Mouse (Mus musculus) gastrocnemius, postnatal 4 days (tissue): ENCODE measurements around the gene Tnnt1. TPM values are rescaled to one million over a fixed set of nuclear protein-coding genes. Genes with fewer than 3 reads are reported as not detected.

ENCODE experiments used
- DNase-seq, 2 experiments: peaks; one replicate each; pipeline ENCODE4 v3.0.0; 2021 to 2022; ENCODE audit warnings: low spot score in 2 of 2, mixed read lengths in 2 of 2
- total RNA-seq, 2 experiments: library from RNA; stranded (reverse); gene quantifications; 2 replicates each; pipeline ENCODE4 v1.2.3; 2021

Gene Tnnt1
- total RNA-seq, 2 experiments from 2014 or later, result 466 to 479 TPM

DNA sequence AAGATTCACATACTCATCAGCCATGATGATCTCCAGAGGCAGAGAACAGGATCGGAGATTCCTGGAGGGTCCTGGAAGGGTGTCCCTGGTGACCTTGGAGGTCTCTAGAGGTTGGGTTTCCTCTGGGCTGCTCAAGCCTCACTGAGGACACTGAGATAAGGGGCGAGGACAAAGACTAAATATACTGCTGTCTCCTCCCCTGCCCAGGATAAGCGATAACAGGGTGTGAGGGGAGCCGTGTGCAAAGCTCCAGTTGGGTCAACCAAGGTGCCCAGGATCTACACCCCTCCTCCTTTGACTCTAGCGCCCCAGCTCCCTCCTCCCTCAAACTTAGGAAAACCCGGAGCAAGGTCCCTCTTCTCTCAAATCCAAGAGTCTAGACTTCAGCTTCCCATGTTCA, 6.1 kb upstream of the Tnnt1 start:
- no peak for DNase-seq

DNA sequence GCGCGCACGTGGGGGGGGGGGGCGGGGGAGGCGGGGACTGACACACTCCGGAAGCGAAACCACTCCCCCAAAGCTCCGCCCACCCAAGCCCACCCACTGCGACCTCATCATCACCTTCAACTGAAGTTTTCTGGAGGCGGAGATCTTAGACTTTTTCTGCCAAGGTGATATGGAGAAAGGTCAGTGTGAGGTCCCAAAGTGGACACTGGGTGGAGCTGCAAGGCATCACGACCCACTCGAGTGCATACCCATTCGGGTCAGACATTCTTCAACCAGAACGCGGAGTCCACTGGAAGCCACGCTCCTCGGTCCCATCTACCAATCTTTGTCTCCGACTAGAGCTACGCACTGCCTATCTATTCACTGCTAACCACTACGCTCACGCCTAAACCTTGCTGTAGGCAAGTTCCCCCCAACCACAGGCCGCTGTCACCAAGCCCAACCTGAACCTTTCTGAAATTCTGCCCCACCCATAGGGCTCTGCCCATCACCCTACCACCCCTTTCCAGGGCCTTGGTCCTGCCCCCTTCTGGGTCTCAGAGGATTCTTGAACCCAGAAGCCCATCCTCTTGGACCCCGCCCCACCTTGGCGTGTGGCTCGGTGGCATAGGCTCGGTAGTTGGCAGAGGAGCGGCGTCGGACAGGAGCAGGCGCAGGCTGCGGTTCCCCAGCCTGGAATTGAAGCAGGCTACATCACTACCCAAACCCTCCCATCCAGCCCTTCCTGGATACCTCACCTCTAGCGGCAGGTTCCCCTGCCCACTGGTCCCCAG, 5.2 kb upstream of the Tnnt1 start:
- no peak for DNase-seq

DNA sequence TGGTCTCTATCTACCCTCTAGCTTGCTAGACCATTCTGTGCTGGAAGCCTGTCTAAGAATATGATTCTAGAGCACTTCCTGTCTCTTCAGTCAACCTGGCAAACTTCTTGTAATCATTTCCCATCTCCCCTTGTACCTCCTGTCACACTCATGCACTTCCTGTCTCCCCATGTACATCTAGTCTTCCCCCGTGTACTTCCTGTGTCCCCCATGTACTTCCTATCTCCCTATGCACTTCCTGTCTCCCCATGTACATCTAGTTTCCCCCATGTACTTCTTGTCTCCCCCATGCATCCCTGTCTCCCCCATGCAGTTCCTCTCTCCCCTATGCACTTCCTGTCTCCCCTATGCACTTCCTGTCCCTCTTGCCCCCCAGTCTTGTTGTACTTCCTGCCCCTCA, 2.3 kb upstream of the Tnnt1 start:
- no peak for DNase-seq

DNA sequence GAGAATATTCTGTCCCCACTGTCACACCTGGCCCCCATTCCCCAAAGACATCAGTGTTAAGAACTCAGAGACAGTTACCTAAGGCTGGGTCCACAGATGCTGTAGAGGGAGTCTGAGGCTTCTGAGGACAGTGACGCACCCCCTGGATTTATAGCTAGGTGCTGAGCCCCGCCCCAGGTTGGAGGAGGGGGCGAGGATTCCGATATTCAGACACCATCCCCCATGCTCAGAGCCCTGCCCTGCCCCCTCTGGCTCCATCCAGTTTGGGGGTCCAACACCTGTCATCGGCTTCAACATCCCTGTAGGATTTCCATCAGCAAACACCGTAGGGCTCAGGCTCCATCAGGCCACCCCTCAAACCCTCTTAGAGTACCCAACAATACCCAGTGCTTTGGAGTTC, 329 bp downstream of the Tnnt1 start:
- DNase-seq, result no peak

DNA sequence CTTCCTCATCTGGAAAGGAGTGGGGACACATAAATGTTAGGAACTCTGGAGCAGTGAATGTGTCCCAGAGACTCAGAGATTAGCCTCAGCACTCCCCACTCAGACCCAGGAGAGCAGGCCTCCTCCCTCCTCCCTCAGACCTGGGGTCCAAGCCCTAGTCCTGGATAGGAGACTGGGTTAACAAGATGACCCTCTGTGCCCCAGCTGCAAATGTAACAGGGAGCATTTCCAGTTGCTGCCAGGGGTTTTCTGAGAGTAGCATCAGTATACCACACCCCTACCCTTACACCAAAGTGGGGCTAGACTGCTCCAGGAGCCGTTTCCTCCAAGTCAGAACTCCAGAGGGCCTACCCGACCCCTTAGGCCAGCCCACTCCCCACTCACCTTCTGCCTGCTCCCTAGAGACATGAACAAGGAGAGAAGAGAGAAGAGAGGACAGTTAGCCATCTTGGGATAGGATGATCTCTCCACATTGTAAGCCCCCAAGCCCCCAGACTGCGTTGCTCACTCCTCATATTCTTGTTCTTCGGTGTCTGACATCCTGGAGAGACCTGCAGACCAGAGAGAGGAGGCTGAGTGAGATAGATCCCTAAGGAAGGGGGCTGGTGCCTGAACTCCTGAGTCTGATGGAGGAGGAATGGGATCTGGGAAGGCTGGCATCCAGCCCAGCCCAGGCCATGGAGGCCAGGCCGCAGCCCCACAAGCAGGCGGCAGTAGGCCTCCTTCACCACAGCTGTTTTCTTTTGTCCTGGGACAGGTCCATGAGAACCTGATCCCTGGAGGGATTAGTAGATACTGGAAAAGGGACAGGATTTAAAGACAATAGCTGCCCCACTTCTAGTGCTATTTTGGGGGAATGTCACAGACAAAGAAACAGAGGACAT, 2.1 kb downstream of the Tnnt1 start:
- DNase-seq, result peak in 1 of 2 experiments; percentile 52

DNA sequence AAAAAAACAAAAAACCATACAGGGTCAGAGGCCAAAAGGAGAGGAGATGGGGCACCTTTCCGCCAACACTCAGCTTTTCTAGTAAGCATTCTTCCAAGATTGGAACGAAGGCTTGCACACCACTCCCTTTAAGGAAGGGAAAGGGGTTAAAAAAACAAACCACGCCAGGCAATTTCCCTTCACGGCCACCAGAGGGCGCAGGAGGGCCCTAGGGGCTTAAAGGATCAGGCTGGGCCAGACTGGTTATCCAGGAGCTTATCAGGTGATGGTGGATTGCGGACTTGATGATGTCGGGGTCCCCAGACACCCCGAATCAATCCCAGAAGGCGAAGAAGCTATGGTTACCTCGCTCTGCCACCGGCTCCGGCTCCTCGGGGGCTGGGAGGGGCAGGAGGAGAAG, 2.9 kb downstream of the Tnnt1 start:
- no peak for DNase-seq

DNA sequence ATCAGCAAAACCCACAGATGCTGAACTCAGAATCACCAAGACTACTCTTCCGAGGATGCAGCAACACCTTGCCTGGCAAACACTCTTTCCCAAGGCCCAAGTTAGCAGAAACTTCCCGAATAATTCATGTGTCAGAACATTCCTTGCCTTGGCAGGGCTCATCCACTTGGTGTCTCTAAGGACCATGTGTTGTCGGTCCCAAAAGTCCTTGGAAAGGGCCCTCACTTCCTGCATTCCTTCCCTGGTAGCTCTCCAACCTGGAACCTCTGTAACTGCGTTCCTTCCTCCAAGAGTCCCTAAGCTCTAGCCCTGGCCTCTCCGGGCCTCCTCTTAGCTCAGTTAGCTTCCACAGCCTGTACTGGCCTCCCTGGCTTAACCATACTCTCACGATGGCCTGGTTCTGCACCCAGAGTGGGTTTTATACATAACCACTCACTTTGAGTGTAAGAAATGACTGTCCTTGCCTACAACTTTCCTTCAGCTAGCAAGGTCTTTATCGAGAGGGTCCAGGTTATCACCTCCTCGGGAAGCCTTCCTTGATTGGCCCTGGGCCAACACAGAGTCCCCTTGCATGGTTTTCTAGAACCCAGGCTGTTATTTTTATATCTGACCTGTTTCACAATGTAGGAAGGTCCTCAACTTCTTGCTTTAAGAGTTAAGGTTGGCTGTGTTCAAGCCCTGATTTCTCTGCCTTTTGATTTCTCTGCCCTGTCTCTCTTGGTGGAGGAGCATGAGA, 4.5 kb downstream of the Tnnt1 start:
- DNase-seq, result no peak

DNA sequence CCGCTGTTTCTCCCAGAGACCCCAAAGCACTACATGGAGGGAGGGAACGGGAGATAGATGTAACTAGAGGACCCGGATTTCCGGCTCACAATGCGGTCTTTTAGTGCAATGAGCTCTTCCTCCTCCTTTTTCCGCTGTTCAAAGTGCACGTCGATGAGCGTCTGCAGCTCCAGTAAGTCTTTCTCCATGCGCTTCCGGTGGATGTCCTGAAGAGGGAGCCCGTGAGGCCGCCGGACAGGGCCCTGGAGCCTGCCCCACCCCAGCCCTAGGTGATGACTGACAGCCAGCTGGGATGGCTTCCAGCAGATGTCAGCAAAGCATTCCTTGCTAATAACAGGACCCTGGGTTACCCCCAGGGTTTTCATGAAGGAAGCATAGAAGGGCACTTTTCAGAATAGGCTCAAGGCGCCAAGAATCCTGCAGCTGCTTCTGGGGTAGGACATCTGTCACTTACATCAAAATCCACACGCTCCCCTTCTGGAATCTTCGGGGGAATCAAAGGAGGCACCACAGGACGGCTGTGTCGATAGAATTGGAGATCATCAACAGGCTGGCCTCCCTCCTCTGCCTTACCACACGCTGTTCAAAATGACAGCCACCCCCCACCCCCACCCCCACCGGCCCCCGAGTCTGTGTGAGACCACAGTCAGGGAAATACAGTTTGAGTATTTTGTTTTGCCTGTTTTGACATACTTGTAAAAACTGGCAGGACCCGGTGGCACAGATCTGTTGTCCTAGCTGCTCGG, 6.1 kb downstream of the Tnnt1 start:
- DNase-seq, result peak; percentile 55 to 74

DNA sequence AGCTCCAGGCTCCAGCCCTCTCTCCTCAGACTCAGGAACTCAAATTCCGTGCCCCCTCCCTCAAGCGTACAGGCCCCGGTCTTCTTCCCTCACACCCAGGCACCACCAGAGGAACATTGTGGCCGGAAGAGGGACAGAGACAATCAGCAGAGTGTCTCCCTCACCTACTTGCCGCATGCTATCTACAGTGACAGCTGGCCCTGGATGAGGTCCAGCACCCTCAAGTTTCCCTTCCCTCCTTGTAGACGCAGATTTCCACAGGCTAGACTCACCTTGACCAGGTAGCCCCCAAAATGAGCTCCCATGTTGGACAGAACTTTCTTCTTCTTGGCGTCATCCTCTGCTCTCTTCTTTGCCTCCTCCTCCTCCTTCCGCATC, 7.5 kb downstream of the Tnnt1 start:
- DNase-seq, result no peak

DNA sequence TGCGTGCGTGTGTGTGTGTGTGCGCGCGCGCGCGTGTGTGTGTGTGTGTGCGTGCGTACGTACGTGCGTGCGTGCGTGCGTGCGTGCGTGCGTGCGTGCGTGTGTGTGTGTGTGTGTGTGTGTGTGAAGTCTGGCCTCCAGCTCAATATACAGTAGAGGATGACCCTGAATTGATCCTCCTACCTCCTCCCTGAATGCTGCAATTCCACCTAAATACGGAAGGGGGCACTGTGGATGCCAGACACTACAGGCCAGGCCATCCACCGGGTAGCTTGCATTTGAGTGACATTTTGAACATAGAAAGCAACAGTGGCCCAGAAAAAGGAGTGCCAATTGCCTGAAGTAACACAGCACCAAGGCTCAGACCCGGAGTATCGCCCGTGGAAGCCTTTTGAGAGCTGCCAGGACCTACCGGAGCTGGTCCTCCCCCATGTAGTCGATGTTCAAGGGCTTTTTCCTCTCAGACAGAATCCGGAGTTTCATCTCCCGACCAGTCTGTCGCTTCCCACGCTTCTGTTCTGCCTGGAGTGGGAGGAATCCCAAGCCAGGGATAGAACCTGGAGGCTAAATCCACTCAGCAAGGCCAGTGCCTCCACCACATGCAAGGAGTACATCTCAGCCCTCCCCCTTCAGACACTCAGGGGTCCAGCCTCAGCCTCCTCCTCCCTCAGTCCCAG, 8.0 kb downstream of the Tnnt1 start:
- no peak for DNase-seq

DNA sequence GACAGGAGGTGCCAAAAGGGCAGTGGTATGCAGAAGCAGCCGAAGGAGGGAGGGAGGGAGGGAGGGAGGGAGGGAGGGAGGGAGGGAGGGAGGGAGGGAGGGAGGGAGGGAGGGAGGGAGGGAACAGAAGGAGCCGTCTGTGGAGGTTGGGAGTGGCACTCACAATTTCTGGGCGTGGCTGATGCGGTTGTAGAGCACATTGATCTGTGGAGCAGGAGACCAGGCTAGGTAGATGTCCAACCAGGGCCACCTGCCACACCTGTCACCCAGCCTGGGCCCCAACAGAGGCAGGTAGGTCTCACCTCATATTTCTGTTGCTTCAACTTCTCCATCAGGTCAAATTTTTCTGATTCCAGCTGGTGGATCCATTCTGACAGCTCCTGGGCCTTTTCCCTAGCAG, 9.0 kb downstream of the Tnnt1 start:
- no peak for DNase-seq

DNA sequence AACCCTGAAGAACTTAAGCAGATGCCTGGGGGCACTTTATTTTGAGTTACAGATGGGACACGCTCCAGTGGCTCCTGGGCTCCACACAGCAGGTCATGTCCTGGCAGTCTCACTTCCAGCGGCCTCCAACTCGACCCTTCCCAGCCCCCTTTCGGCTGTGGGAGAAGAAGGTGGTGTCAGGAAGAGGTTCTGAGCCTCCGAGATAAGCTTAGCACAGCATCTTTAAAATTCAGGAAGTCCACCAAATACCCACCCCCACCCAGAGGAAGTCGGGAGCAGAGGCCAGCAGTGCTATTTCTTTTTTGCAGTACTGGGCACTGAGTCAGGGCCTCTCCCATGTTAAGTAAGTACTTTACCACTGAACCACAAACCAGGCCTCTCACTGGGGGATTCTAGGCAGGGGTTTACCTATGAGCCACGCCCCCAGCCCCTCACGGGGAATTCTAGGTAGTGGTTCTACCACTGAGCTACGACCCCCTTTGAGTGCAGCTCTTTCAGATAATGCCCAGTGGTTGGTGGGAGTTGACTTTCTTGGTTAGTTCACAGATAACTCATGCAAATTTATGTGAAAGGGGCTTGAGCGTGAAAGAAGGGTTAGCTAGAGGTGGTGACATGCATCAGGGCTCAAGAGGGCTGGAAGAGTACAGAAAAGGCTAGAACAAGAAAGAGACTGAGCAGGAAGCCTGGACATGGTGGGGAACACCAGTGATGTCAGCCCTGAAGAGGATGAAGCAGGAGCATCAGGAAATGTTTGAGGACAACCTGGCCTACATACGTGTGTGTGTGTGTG, 11.3 kb downstream of the Tnnt1 start:
- DNase-seq, result no peak

DNA sequence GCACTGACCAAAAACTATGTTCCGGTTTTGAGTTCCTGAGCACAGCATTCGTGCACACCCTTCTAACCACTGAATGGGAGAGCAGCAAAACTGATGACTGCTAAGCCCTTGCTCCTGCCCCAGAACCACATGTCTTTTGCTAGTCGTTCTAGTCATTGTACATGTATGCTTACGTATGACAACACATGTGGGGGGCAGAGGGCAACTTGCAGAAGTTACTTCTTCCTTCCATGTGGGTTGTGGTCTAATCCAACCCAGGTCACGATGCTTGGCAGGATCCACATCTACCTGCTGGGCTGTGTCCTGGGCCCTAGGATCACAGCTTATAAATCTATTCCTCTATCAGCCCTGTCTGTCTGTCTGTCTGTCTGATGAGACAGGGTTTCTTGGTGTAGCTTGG, 12.3 kb downstream of the Tnnt1 start:
- DNase-seq, result no peak

DNA sequence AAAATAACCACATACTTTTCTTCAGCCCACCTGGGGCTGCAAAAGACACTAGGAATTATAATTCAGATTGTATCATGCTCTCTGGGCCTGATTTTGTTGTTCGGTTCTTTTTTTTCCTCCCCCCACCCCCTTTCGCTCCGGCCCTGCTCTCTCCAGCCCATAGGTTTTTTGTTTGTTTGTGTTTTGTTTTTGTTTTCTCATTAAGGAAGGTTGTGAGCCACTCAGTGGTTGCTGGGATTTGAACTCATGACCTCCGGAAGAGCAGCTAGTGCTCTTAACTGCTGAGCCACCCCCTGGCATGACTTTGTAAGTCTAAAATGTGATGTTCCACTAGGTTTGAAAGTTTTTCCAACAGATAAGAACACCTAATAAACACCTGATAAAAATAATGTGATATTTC, 13.1 kb downstream of the Tnnt1 start:
- DNase-seq, result no peak

DNA sequence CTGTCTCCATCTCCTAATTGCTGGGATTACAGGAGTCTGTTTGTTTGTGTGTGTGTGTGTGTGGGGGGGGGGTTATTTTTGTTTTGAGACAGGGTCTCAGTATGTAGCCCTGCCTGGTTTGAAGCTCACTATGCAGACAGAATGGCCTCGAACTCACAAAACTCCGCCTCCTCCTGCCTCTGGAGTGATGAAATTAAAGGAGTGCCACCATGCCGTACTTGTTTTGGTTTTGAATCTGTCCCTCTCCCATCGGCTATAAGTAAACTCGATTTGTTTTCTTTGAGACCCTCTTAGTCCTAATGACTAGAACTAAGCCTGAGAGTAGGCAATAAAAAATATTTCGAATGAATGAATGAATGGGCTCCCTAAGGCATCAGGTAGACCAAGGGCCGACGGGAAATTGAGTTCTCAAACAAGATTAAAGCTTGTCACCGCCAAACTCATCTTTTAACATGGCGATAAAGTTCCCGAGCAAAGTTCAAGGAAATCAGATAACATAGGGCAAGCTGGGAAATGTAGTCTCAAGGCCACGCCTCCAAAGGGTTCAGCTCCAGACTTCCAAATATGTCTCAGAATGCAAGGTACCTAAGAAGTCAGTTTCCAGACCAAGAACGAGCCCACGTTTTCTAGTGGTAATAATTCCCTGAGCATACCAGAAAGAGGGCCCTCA, 13.6 kb downstream of the Tnnt1 start:
- DNase-seq, result no peak

DNA sequence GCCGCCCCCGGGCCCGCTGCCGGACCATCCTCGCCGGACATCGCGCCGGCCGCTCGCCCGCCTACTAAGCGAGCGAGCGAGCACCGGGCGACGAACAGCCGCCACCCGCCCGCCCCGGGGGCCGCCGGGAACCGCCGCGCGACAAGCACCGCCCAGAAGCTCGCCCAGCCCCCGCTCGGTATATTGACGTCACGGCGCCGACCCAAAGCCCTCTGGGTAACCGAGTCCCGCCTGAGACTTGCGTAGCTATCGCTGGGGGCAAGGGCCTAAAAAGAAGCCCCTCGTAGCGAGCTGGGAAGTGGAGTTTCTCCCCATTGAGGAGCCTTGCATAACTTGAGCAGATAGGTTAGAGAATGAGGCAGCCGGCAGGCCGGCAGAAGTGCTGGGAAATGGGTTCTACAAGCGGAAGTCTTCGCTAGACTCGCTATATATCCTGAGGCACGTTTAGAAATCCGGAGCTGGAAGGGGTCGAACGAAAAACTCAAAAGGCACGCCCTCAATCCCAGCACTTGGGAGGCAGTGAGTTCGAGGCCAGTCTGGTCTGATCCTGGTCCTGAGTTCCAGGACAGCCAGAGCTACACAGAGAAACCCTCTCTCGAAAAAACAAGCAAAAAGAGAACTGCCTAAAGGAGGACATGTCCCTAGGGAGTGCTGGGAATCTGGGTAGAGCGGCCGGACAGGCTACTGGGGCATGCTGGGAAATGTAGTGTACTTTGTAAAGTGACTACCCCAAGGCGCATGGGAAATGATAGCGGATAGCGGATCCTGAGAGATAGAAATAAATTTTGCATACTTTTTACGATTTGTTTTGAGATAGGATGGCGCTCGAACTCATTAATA, 14.4 kb downstream of the Tnnt1 start, which contains the start of gene Ppp1r12c:
Gene Ppp1r12c, minus strand, starts transcription at position 123 of the 840 bp plus-strand sequence.
- peak; percentile 90 to 95 for DNase-seq

DNA sequence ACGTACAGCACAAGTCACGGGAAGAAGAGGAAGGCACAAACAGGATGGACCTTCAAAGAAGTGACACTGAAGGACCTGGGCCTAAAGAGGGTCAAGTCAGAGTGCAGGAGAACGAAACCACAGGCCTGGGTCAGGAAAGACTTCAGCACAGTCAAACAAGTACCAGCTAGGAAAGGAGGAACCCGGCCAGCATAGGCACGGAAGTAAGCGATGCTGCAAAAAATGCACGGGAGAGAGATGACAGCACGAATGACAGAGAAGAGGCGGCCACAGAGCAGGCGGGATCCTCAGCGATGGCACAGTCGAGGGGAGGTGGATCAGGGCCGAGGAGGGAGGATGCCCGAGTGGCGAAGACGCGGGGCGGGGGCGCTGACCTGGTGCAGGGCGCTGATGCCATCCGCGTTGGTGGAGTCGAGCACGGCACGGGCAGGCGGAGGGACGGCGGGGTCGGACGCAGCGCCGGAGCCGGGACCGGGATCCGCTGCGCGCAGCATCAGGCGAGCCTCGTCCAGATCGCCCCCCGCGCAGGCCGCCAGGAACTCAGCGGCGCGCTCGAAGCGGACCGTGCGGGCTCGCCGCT, 15.2 kb downstream of the Tnnt1 start:
- peak; percentile 41 to 53 for DNase-seq

DNA sequence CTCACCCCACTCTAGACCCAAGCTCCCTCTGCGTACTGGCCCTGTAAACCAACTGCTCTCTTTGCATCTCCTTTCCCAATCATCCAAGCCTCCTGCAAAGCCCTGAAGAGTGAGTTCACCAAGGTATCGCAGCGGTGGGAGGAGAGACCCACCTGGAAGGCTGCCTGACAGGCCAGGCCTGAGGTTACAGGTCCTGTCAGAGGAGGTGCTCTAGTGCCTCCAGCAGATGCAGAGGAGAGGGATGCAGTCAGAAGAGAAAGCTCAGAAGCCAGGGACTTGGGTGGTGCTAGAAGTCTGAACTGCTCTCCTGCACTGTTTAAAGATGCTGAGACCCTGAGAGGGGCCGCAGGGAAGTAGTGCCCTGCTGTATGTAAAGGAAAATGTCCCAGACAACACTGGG, 17.1 kb downstream of the Tnnt1 start:
- no peak for DNase-seq
